Mouse (Mus musculus) cortical plate, adult 2 months (tissue): Measurements from ENCODE around the gene Isx.

Source experiments
- CTCF ChIP-seq: fragments of 200-500 bp; IDR thresholded peaks from 2 replicates; pipeline ENCODE4 v1.5.1; 2011; ENCODE audit warnings: mild to moderate bottlenecking, control low read depth, low read length; ENCODE audit not compliant: insufficient read depth; ENCODE audit errors: extremely low read depth
- POLR2A ChIP-seq: fragments of 200-500 bp; IDR thresholded peaks from 2 replicates; pipeline ENCODE4 v1.6.1; 2011; ENCODE audit warnings: mild to moderate bottlenecking, low read length, control low read depth; ENCODE audit not compliant: insufficient read depth; ENCODE audit errors: extremely low read depth

DNA sequence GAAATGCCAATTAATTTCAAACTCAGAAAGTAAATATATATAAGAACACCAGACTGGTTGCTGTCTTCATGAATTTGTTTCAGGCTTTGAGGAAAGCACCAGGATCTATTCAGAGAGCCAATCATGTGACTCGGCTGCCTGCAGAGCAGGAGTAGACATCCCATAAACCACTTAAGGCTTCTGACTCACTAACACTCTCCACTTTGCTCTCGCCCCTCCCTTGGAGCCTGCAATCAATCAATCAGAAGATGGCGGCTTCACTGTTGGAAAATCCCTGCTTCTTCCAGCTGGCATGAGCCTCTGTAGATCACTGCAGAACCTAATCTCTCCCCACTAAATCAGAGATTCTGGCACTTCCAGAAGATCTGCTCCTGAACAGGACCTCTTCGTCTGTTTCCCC is 1.3 kb upstream of the Isx start:
- TF ChIP-seq CTCF: no peak
- no peak for TF ChIP-seq POLR2A
